Comparison of ENCODE assay signal across 24 mouse cellular contexts in the genomic region with DNA sequence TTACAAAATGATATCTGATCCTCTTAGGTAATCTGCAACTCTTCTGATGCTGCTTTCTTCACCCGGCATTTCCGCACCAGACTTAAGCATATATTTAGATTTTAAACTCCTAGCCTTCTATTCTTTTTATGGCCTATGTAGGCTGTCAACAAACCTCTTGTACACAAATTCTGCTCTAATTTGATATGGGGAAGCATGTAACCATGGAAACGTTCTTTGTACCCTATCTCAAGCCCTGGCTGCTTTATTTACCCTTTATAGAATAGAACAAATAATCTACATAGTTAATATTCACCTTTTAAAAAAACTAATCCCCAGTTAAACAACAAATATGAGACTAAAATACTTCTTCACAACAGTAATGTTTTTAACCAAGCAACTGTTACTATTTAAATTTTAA.
A peak's percentile ranks its signal among the peaks of the same experiment; 100 is the strongest.
DNase-seq lines count a peak whose midpoint lies in the region; ATAC-seq and TF ChIP-seq lines count a peak whose summit lies in the region.
"Had no signal": no experiment of that assay in that cellular context is flagged by ENCODE, and none has a peak within 500 bp of the region (broad histone marks: within the 10 kb centered on the region; RNA-seq: fewer than 3 reads in every experiment).

No protein-coding gene starts in this region.

- H3K9ac ChIP-seq in forebrain, embryonic 12.5 days, result no peak overlapping the region
- H3K9ac ChIP-seq in forebrain, embryonic 16.5 days (replicated peaks; ENCODE audit: low read depth, low read length), result no peak overlapping the region
- H3K9ac ChIP-seq in intestine, embryonic 15.5 days, result no peak overlapping the region
- no peak overlapping the region for H3K9ac ChIP-seq in intestine, postnatal 0 days (ENCODE audit: low read depth, low read length)
- no peak overlapping the region for H3K9ac ChIP-seq in midbrain, embryonic 12.5 days (replicated peaks)
- H3K9ac ChIP-seq in midbrain, embryonic 13.5 days (replicated peaks), result no peak overlapping the region
- no peak overlapping the region for H3K9ac ChIP-seq in heart, adult 2 months (ENCODE audit: low read depth, low read length)
- H3K9ac ChIP-seq: embryonic facial prominence, embryonic 15.5 days; hindbrain, embryonic 12.5 days had no signal

- ATAC-seq in forebrain, embryonic 12.5 days (ENCODE audit: low FRiP score), result 0 out of 2 replicates have a peak, but pooled peaks have one; percentile 3
- no peak for ATAC-seq in forebrain, embryonic 16.5 days
- peak; percentile 62; the same call in 1 of the 2 replicates for ATAC-seq in intestine, embryonic 15.5 days
- ATAC-seq in intestine, postnatal 0 days, result no peak
- no peak for ATAC-seq in midbrain, embryonic 12.5 days (ENCODE audit: low FRiP score, low read depth)
- ATAC-seq in midbrain, embryonic 13.5 days, result no peak
- ATAC-seq: CD4-positive, CD25-positive, alpha-beta regulatory T cell, adult 4 months; hindbrain, embryonic 16.5 days; inflammation-experienced regulatory T-cells, adult 6 months had no signal

- intact Hi-C loops in heart, adult 2 months (cut with DNase I), result no loop called here

- peaks cover 4% of the 10 kb centered on the region for H3K4me1 ChIP-seq in forebrain, embryonic 12.5 days
- H3K4me1 ChIP-seq in forebrain, embryonic 16.5 days (replicated peaks; ENCODE audit: control insufficient read depth, insufficient read depth, low read length), result peaks cover 4% of the 10 kb centered on the region; the same call in 1 of the 2 replicates
- no peaks in the 10 kb centered on the region for H3K4me1 ChIP-seq in intestine, embryonic 15.5 days (replicated peaks)
- H3K4me1 ChIP-seq in intestine, postnatal 0 days (replicated peaks; ENCODE audit: control insufficient read depth, insufficient read depth, low read length), result no peaks in the 10 kb centered on the region
- H3K4me1 ChIP-seq in midbrain, embryonic 12.5 days, result peaks cover 6% of the 10 kb centered on the region
- H3K4me1 ChIP-seq in midbrain, embryonic 13.5 days (replicated peaks), result peaks cover 6% of the 10 kb centered on the region
- H3K4me1 ChIP-seq in heart, adult 2 months (ENCODE audit: control insufficient read depth, insufficient read depth, low read length), result no peaks in the 10 kb centered on the region
- H3K4me1 ChIP-seq: embryonic facial prominence, embryonic 15.5 days had no signal

- H3K79me2 ChIP-seq in heart, adult 2 months (replicated peaks; ENCODE audit: control insufficient read depth, insufficient read depth, low read length), result no peaks in the 10 kb centered on the region

- H3K27ac ChIP-seq in forebrain, embryonic 12.5 days, result peak overlapping the region; percentile 46; the same call in 1 of the 2 replicates
- H3K27ac ChIP-seq in forebrain, embryonic 16.5 days (ENCODE audit: low read length), result no peak overlapping the region; the same call in 1 of the 2 replicates
- no peak overlapping the region for H3K27ac ChIP-seq in intestine, embryonic 15.5 days
- H3K27ac ChIP-seq in intestine, postnatal 0 days (ENCODE audit: low read depth, low read length), result no peak overlapping the region
- H3K27ac ChIP-seq in midbrain, embryonic 12.5 days (replicated peaks), result peak overlapping the region; percentile 20; the same call in 1 of the 2 replicates
- H3K27ac ChIP-seq in midbrain, embryonic 13.5 days, result no peak overlapping the region
- H3K27ac ChIP-seq in heart, adult 2 months, result no peak overlapping the region
- H3K27ac ChIP-seq: embryonic facial prominence, embryonic 15.5 days; gastrocnemius, adult 2 months; hindbrain, embryonic 12.5 days had no signal

- no peak overlapping the region for H3K4me2 ChIP-seq in forebrain, embryonic 12.5 days
- no peak overlapping the region for H3K4me2 ChIP-seq in forebrain, embryonic 16.5 days (ENCODE audit: low read length)
- H3K4me2 ChIP-seq in intestine, embryonic 15.5 days (replicated peaks), result no peak overlapping the region
- no peak overlapping the region for H3K4me2 ChIP-seq in intestine, postnatal 0 days (replicated peaks; ENCODE audit: low read depth)
- H3K4me2 ChIP-seq in midbrain, embryonic 12.5 days (replicated peaks), result no peak overlapping the region
- no peak overlapping the region for H3K4me2 ChIP-seq in midbrain, embryonic 13.5 days (replicated peaks)
- H3K4me2 ChIP-seq: embryonic facial prominence, embryonic 15.5 days; hindbrain, embryonic 12.5 days had no signal

- TF ChIP-seq POLR2A in heart, adult 2 months (IDR thresholded peaks at IDR 0.05; ENCODE audit: insufficient read depth, low read depth, low read length), result no peak

- no peak for DNase-seq in heart, adult 2 months
- DNase-seq: adrenal gland, adult 8-10 months; adrenal gland, postnatal 36 days; B cell, adult 2 months; cerebellum, adult 11 months; cerebellum, adult 8-10 months; embryo, embryonic 11 days; gastrocnemius, adult 2 months; gastrocnemius, postnatal 25 days; heart, postnatal 10 days; heart, postnatal 4 days had no signal

- no peaks in the 10 kb centered on the region for H3K9me3 ChIP-seq in forebrain, embryonic 12.5 days
- H3K9me3 ChIP-seq in forebrain, embryonic 16.5 days (ENCODE audit: control insufficient read depth, low read length), result no peaks in the 10 kb centered on the region
- H3K9me3 ChIP-seq in intestine, embryonic 15.5 days, result no peaks in the 10 kb centered on the region
- no peaks in the 10 kb centered on the region for H3K9me3 ChIP-seq in intestine, postnatal 0 days (ENCODE audit: control insufficient read depth)
- no peaks in the 10 kb centered on the region for H3K9me3 ChIP-seq in midbrain, embryonic 12.5 days
- no peaks in the 10 kb centered on the region for H3K9me3 ChIP-seq in midbrain, embryonic 13.5 days
- H3K9me3 ChIP-seq: embryonic facial prominence, embryonic 15.5 days; G1E; hindbrain, embryonic 12.5 days had no signal

- no peaks in the 10 kb centered on the region for H3K36me3 ChIP-seq in forebrain, embryonic 12.5 days (replicated peaks)
- H3K36me3 ChIP-seq in forebrain, embryonic 16.5 days (ENCODE audit: control insufficient read depth, insufficient read depth), result no peaks in the 10 kb centered on the region
- H3K36me3 ChIP-seq in intestine, embryonic 15.5 days, result no peaks in the 10 kb centered on the region
- H3K36me3 ChIP-seq in intestine, postnatal 0 days (ENCODE audit: control insufficient read depth, insufficient read depth), result no peaks in the 10 kb centered on the region
- H3K36me3 ChIP-seq in midbrain, embryonic 12.5 days, result no peaks in the 10 kb centered on the region
- H3K36me3 ChIP-seq in midbrain, embryonic 13.5 days, result no peaks in the 10 kb centered on the region
- no peaks in the 10 kb centered on the region for H3K36me3 ChIP-seq in heart, adult 2 months (ENCODE audit: control insufficient read depth, insufficient read depth, low read length)
- H3K36me3 ChIP-seq: embryonic facial prominence, embryonic 15.5 days; hindbrain, embryonic 12.5 days had no signal

- no peaks in the 10 kb centered on the region for H3K27me3 ChIP-seq in forebrain, embryonic 12.5 days
- H3K27me3 ChIP-seq in forebrain, embryonic 16.5 days (replicated peaks; ENCODE audit: control insufficient read depth, insufficient read depth, low read length), result no peaks in the 10 kb centered on the region
- no peaks in the 10 kb centered on the region for H3K27me3 ChIP-seq in intestine, embryonic 15.5 days (replicated peaks)
- H3K27me3 ChIP-seq in intestine, postnatal 0 days (replicated peaks; ENCODE audit: control insufficient read depth, insufficient read depth, low read length), result no peaks in the 10 kb centered on the region
- no peaks in the 10 kb centered on the region for H3K27me3 ChIP-seq in midbrain, embryonic 12.5 days
- no peaks in the 10 kb centered on the region for H3K27me3 ChIP-seq in midbrain, embryonic 13.5 days
- no peaks in the 10 kb centered on the region for H3K27me3 ChIP-seq in heart, adult 2 months (ENCODE audit: control insufficient read depth, insufficient read depth, low read length)
- H3K27me3 ChIP-seq: embryonic facial prominence, embryonic 15.5 days; hindbrain, embryonic 12.5 days had no signal

- no peak for TF ChIP-seq CTCF in intestine, postnatal 0 days (IDR thresholded peaks at IDR 0.05; ENCODE audit: low read depth)
- no peak for TF ChIP-seq CTCF in heart, adult 2 months (IDR thresholded peaks at IDR 0.05)

- no peak for TF ChIP-seq EP300 in heart, adult 2 months (IDR thresholded peaks at IDR 0.05; ENCODE audit: insufficient read depth, low read depth, low read length)

- no peak overlapping the region for H3K4me3 ChIP-seq in forebrain, embryonic 12.5 days (replicated peaks)
- no peak overlapping the region for H3K4me3 ChIP-seq in forebrain, embryonic 16.5 days (replicated peaks; ENCODE audit: low read length)
- H3K4me3 ChIP-seq in intestine, embryonic 15.5 days (replicated peaks), result no peak overlapping the region
- H3K4me3 ChIP-seq in intestine, postnatal 0 days (ENCODE audit: low read depth, low read length), result no peak overlapping the region
- no peak overlapping the region for H3K4me3 ChIP-seq in midbrain, embryonic 12.5 days
- H3K4me3 ChIP-seq in midbrain, embryonic 13.5 days (replicated peaks), result no peak overlapping the region
- no peak overlapping the region for H3K4me3 ChIP-seq in heart, adult 2 months
- H3K4me3 ChIP-seq: embryonic facial prominence, embryonic 15.5 days; erythroblast, embryonic 14.5 days; gastrocnemius, adult 2 months; hindbrain, embryonic 12.5 days had no signal

- 63% methylated on average over 3 of the region's 3 CpGs for WGBS in forebrain, embryonic 12.5 days
- WGBS in forebrain, embryonic 16.5 days, result 54% methylated on average over 3 of the region's 3 CpGs
- 69% methylated on average over 3 of the region's 3 CpGs for WGBS in intestine, embryonic 15.5 days
- WGBS in intestine, postnatal 0 days, result 52% methylated on average over 3 of the region's 3 CpGs
- 61% methylated on average over 3 of the region's 3 CpGs for WGBS in midbrain, embryonic 12.5 days
- WGBS in midbrain, embryonic 13.5 days, result 69% methylated on average over 3 of the region's 3 CpGs
- 86% methylated on average over 3 of the region's 3 CpGs for WGBS in heart, adult 2 months

Comparison
In these comparisons a context has a peak if more than half of its experiments do, and no peak if none do; other contexts are left out.
1. ATAC-seq: peak in forebrain, embryonic 12.5 days (single experiment) and intestine, embryonic 15.5 days (single experiment); none in forebrain, embryonic 16.5 days (single experiment), intestine, postnatal 0 days (single experiment), midbrain, embryonic 12.5 days (single experiment) and midbrain, embryonic 13.5 days (single experiment).
2. H3K27ac ChIP-seq: peak in forebrain, embryonic 12.5 days (single experiment) and midbrain, embryonic 12.5 days (single experiment); none in forebrain, embryonic 16.5 days (single experiment), intestine, embryonic 15.5 days (single experiment), intestine, postnatal 0 days (single experiment), midbrain, embryonic 13.5 days (single experiment) and heart, adult 2 months (single experiment).